In genomic region chr6:97312545-97312939, GRCm38 (mm10) we compare ENCODE assay signal across 9 mouse cellular contexts. TPM values are rescaled to one million over a fixed set of nuclear protein-coding genes. Genes with fewer than 3 reads are reported as not detected.
A peak's percentile ranks its signal among the peaks of the same experiment; 100 is the strongest.
DNase-seq lines count a peak whose midpoint lies in the region; ATAC-seq and TF ChIP-seq lines count a peak whose summit lies in the region.
"Had no signal": no experiment of that assay in that cellular context is flagged by ENCODE, and none has a peak within 500 bp of the region (broad histone marks: within the 10 kb centered on the region; RNA-seq: fewer than 3 reads in every experiment).

No protein-coding gene starts in this region.

- peak overlapping the region; percentile 49 for H3K4me2 ChIP-seq in embryonic facial prominence, embryonic 15.5 days (replicated peaks)
- peak overlapping the region; percentile 68 for H3K4me2 ChIP-seq in intestine, embryonic 16.5 days (ENCODE audit: low read depth, low read length)
- peak overlapping the region; percentile 95 for H3K4me2 ChIP-seq in myocyte (ENCODE audit: low read depth)

- H3K36me3 ChIP-seq in embryonic facial prominence, embryonic 15.5 days: no peaks in the 10 kb centered on the region
- H3K36me3 ChIP-seq in intestine, embryonic 16.5 days (ENCODE audit: control insufficient read depth, insufficient read depth, low read length): no peaks in the 10 kb centered on the region
- H3K36me3 ChIP-seq in myocyte (ENCODE audit: control insufficient read depth, insufficient read depth): no peaks in the 10 kb centered on the region

- intact Hi-C loops in left cerebral cortex, adult 2 months (cut with DNase I): no loop called here

- no peak overlapping the region for H3K9ac ChIP-seq in embryonic facial prominence, embryonic 15.5 days
- peak overlapping the region; percentile 51; the same call in 1 of the 2 replicates for H3K9ac ChIP-seq in intestine, embryonic 16.5 days (ENCODE audit: low read depth, low read length)

- no peak overlapping the region for H3K27ac ChIP-seq in left cerebral cortex, adult 2 months
- H3K27ac ChIP-seq in embryonic facial prominence, embryonic 15.5 days (replicated peaks): peak overlapping the region; percentile 73
- H3K27ac ChIP-seq in intestine, embryonic 16.5 days (ENCODE audit: low read length): peak overlapping the region; percentile 87

- no peak overlapping the region for H3ac ChIP-seq in myocyte (ENCODE audit: control insufficient read depth, insufficient read length)

- TF ChIP-seq CTCF in left cerebral cortex, adult 2 months (IDR thresholded peaks at IDR 0.05): no peak

- WGBS in embryonic facial prominence, embryonic 15.5 days: 11% methylated on average over 3 of the region's 3 CpGs
- 8% methylated on average over 3 of the region's 3 CpGs for WGBS in intestine, embryonic 16.5 days

- no peaks in the 10 kb centered on the region for H3K9me3 ChIP-seq in embryonic facial prominence, embryonic 15.5 days (replicated peaks)
- H3K9me3 ChIP-seq in intestine, embryonic 16.5 days (ENCODE audit: control insufficient read depth, low read length): no peaks in the 10 kb centered on the region

- no peak for TF ChIP-seq POLR2A in myocyte (IDR thresholded peaks at IDR 0.05; ENCODE audit: insufficient read length, low read depth)

- H3K79me2 ChIP-seq in myocyte (ENCODE audit: control insufficient read depth, insufficient read depth): no peaks in the 10 kb centered on the region

- no peaks in the 10 kb centered on the region for H3K27me3 ChIP-seq in embryonic facial prominence, embryonic 15.5 days
- no peaks in the 10 kb centered on the region for H3K27me3 ChIP-seq in intestine, embryonic 16.5 days (replicated peaks; ENCODE audit: control insufficient read depth, insufficient read depth, low read length)
- no peaks in the 10 kb centered on the region for H3K27me3 ChIP-seq in myocyte (ENCODE audit: control insufficient read depth, insufficient read depth, insufficient read length)

- H3K4me3 ChIP-seq in left cerebral cortex, adult 2 months: peak overlapping the region; percentile 41
- peak overlapping the region; percentile 33 for H3K4me3 ChIP-seq in embryonic facial prominence, embryonic 15.5 days (replicated peaks)
- H3K4me3 ChIP-seq in intestine, embryonic 16.5 days (ENCODE audit: low read length): peak overlapping the region; percentile 51
- H3K4me3 ChIP-seq in myocyte: peak overlapping the region; percentile 11

- 0 out of 2 replicates have a peak, but pooled peaks cover 7% of the 10 kb centered on the region for H3K4me1 ChIP-seq in embryonic facial prominence, embryonic 15.5 days
- H3K4me1 ChIP-seq in intestine, embryonic 16.5 days (ENCODE audit: control insufficient read depth, insufficient read depth, low read length): peaks cover 5% of the 10 kb centered on the region; the same call in 1 of the 2 replicates

- no peak for ATAC-seq in embryonic facial prominence, embryonic 15.5 days (ENCODE audit: insufficient number of reproducible peaks, low FRiP score, low TSS enrichment, low read depth)
- peak; percentile 33 for ATAC-seq in intestine, embryonic 16.5 days

- DNase-seq in left cerebral cortex, adult 2 months (ENCODE audit: extremely low spot score in 1 of 2, low spot score in 2 of 2): no peak
- no peak for DNase-seq in left cerebral cortex, adult 8-10 months (ENCODE audit: low spot score in 2 of 2)
- no peak for DNase-seq in layer of hippocampus, postnatal 14 days (ENCODE audit: low spot score in 2 of 2)
- DNase-seq in spleen, postnatal 36 days (ENCODE audit: low spot score in 2 of 2): no peak
- no peak for DNase-seq in adipocyte (ENCODE audit: low spot score)

TF ChIP-seq in myocyte, 11 proteins besides CTCF, POLR2A, EP300 and RAD21:
- no peak for TF ChIP-seq MYOG (IDR thresholded peaks at IDR 0.05; ENCODE audit: control insufficient read depth in 1 of 3, insufficient read depth in 1 of 3, insufficient read length in 2 of 3, low read depth in 2 of 3)
- TF ChIP-seq MAX (IDR thresholded peaks at IDR 0.05; ENCODE audit: low read depth): no peak
- TF ChIP-seq TCF12 (IDR thresholded peaks at IDR 0.05; ENCODE audit: insufficient read depth, poor library complexity, severe bottlenecking): no peak
- TF ChIP-seq E2F4 (IDR thresholded peaks at IDR 0.05; ENCODE audit: insufficient read depth): no peak
- no peak for TF ChIP-seq POLR2AphosphoS2 (IDR thresholded peaks at IDR 0.05; ENCODE audit: insufficient read length, low read depth)
- no peak for TF ChIP-seq CEBPB (IDR thresholded peaks at IDR 0.05; ENCODE audit: insufficient read depth, poor library complexity, severe bottlenecking)
- TF ChIP-seq TCF3 (IDR thresholded peaks at IDR 0.05; ENCODE audit: insufficient read length, low read depth): no peak
- TF ChIP-seq SRF (IDR thresholded peaks at IDR 0.05; ENCODE audit: control insufficient read depth, insufficient read length, low read depth): no peak
- no peak for TF ChIP-seq USF1 (IDR thresholded peaks at IDR 0.05; ENCODE audit: low read depth)
- no peak for TF ChIP-seq MYOD1 (IDR thresholded peaks at IDR 0.05; ENCODE audit: control insufficient read depth in 1 of 3, insufficient read length in 2 of 3, low read depth in 2 of 3)
- TF ChIP-seq REST (IDR thresholded peaks at IDR 0.05; ENCODE audit: insufficient read depth, insufficient read length): no peak
TF ChIP-seq in myocyte: peak in this region for 0.

RNA-seq across cellular contexts. Expression of gene Lmod3, which starts 60.0 kb away (rescaled TPM):
- total RNA-seq in left cerebral cortex, adult 2 months (2021): not detected
- under 1 TPM in 2 of 4 experiments, not detected in 2; 0.27 to 0.33 TPM for total RNA-seq in left cerebral cortex, adult 8-10 months (2022)
- 10.6 and 14.4 TPM in 2 replicates for polyA plus RNA-seq in embryonic facial prominence, embryonic 15.5 days (2015; fragmentation: Nextera tagmentation; extraction: Ambion mirVana)
- polyA plus RNA-seq in intestine, embryonic 16.5 days (2015; fragmentation: Nextera tagmentation; extraction: Ambion mirVana): 0.06 and 0.12 TPM in 2 replicates
- polyA plus RNA-seq in myocyte (2012; fragmentation: generic; extraction: Trizol): 55.6 TPM
- total RNA-seq in layer of hippocampus, postnatal 14 days (2021): not detected
- total RNA-seq: common myeloid progenitor, adult 5-6 weeks had no signal
